Mouse (Mus musculus): Measurements from ENCODE around the gene Atp9a. TPM values are rescaled to one million over a fixed set of nuclear protein-coding genes. Genes with fewer than 3 reads are reported as not detected.

Gene Atp9a
- polyA plus RNA-seq, 1 experiment from 2014 or later: 85.0 TPM

- H3K27me3 ChIP-seq (replicated peaks; ENCODE audit: control insufficient read depth, insufficient read depth, low read length): peaks cover 5% of the 10 kb centered on the region; the same call in 1 of the 2 replicates
- peaks cover 20% of the 10 kb centered on the region for H3K4me1 ChIP-seq (ENCODE audit: control insufficient read depth, insufficient read depth, low read depth, low read length)
- no peaks in the 10 kb centered on the region for H3K9me3 ChIP-seq (ENCODE audit: control insufficient read depth, low read length)
- H3K36me3 ChIP-seq (ENCODE audit: control insufficient read depth, insufficient read depth, low read length): no peaks in the 10 kb centered on the region
- H3K27ac ChIP-seq (ENCODE audit: low read depth, low read length): 0 out of 2 replicates have a peak overlapping the region, but pooled peaks have one; percentile 20
- H3K9ac ChIP-seq (ENCODE audit: low read depth, low read length): no peak overlapping the region
- WGBS: 61% methylated on average over 6 of the region's 6 CpGs
- no peak overlapping the region for H3K4me2 ChIP-seq (ENCODE audit: low read length)
- ATAC-seq: no peak
- no peak overlapping the region for H3K4me3 ChIP-seq (ENCODE audit: low read length)
These were observed 157.4 kb downstream of the Atp9a start for GRCm38 (mm10) chr2:168584857-168585256.

Small RNA genes within 50 kb of the gene (microRNA-seq; reads per million reads assigned to microRNA genes)
- 3.5 reads per million, percentile 10 among the genes with 10 or more reads in this experiment for gene Mir7004

Other genes starting within 250 kb of the Atp9a start
- 5.1 and 6.2 TPM in 2 replicates for gene Nfatc2, start 140.8 kb downstream of the Atp9a start, polyA plus RNA-seq (2015; fragmentation: Nextera tagmentation; extraction: Ambion mirVana)
- gene Sall4, start 25.5 kb upstream of the Atp9a start, polyA plus RNA-seq (2015; fragmentation: Nextera tagmentation; extraction: Ambion mirVana): 0.51 and 0.76 TPM in 2 replicates
- gene Zfp64, start 213.2 kb upstream of the Atp9a start, polyA plus RNA-seq (2015; fragmentation: Nextera tagmentation; extraction: Ambion mirVana): 30.8 and 35.0 TPM in 2 replicates

Measured in hindbrain, embryonic 16.5 days (tissue).